Mouse (Mus musculus) myocyte (in vitro differentiated cells): ENCODE results near the gene Glis1.

ENCODE experiments used
- CEBPB ChIP-seq: IDR thresholded peaks from 2 replicates; pipeline ENCODE4 v1.6.1; 2011; ENCODE audit warnings: mild to moderate bottlenecking, moderate library complexity; ENCODE audit not compliant: poor library complexity, insufficient read depth, severe bottlenecking
- E2F4 ChIP-seq: IDR thresholded peaks from one replicate; pipeline ENCODE4 v1.6.1; 2011; ENCODE audit warnings: mild to moderate bottlenecking, control low read depth, moderate library complexity; ENCODE audit not compliant: insufficient read depth
- MYOD1 ChIP-seq, 3 experiments: IDR thresholded peaks; one replicate each; pipeline ENCODE4 v1.6.1; 2011; ENCODE audit warnings: control low read depth in 2 of 3, low read depth in 2 of 3, mild to moderate bottlenecking in 2 of 3, moderate library complexity in 1 of 3; ENCODE audit not compliant: insufficient read length in 2 of 3, control insufficient read depth in 1 of 3
- POLR2A ChIP-seq: IDR thresholded peaks from one replicate; pipeline ENCODE4 v1.6.1; 2011; ENCODE audit warnings: low read depth, mild to moderate bottlenecking, control low read depth, moderate library complexity; ENCODE audit not compliant: insufficient read length
- SRF ChIP-seq: IDR thresholded peaks from one replicate; pipeline ENCODE4 v1.6.1; 2011; ENCODE audit warnings: low read depth; ENCODE audit not compliant: control insufficient read depth, insufficient read length
- TCF12 ChIP-seq: IDR thresholded peaks from one replicate; pipeline ENCODE4 v1.6.1; 2011; ENCODE audit warnings: mild to moderate bottlenecking, control low read depth; ENCODE audit not compliant: poor library complexity, insufficient read depth, severe bottlenecking
- USF1 ChIP-seq: IDR thresholded peaks from one replicate; pipeline ENCODE4 v1.6.1; 2011; ENCODE audit warnings: low read depth, mild to moderate bottlenecking, control low read depth, moderate library complexity

- TF ChIP-seq POLR2A (no peak), CEBPB (no peak), USF1 (no peak), TCF12 (no peak), E2F4 (no peak), MYOD1 (IDR thresholded peaks at IDR 0.05; ENCODE audit: control insufficient read depth in 1 of 3, insufficient read length in 2 of 3, low read depth in 2 of 3) (no peak), SRF (no peak)
These were observed 163.6 kb downstream of the Glis1 start for GRCm38 (mm10) chr4:107597898-107598580.
